Mouse (Mus musculus) cerebellum, adult 2 months (tissue): ENCODE data around the gene Enox1. TPM values are rescaled to one million over a fixed set of nuclear protein-coding genes. Genes with fewer than 3 reads are reported as not detected.

Source experiments
- DNase-seq, 2 experiments: peaks; one replicate each; pipeline ENCODE4 v3.0.0; 2021
- H3K27ac ChIP-seq: fragments of 200-500 bp; 2 replicates; pipeline ENCODE4 v1.5.1; 2012; ENCODE audit warnings: low read length, control low read depth, inconsistent platforms; ENCODE audit not compliant: insufficient read depth
- H3K27me3 ChIP-seq: fragments of 200-500 bp; 2 replicates; pipeline ENCODE4 v1.6.1; 2012; ENCODE audit warnings: inconsistent platforms, mild to moderate bottlenecking, low read length, moderate library complexity; ENCODE audit not compliant: control insufficient read depth, insufficient read depth
- H3K4me1 ChIP-seq: fragments of 200-500 bp; 2 replicates; pipeline ENCODE4 v1.6.1; 2011; ENCODE audit warnings: low read length; ENCODE audit not compliant: control insufficient read depth, insufficient read depth
- H3K4me3 ChIP-seq: fragments of 200-500 bp; replicated peaks from 2 replicates; pipeline ENCODE3; 2011; ENCODE audit warnings: mild to moderate bottlenecking, low read depth, low read length, control low read depth; ENCODE audit not compliant: insufficient read depth
- CTCF ChIP-seq: fragments of 200-500 bp; IDR thresholded peaks from 2 replicates; pipeline ENCODE4 v1.5.1; 2011; ENCODE audit warnings: low read depth, mild to moderate bottlenecking, control low read depth, low read length, moderate library complexity, borderline replicate concordance; ENCODE audit not compliant: insufficient read depth
- POLR2A ChIP-seq: fragments of 200-500 bp; IDR thresholded peaks from 2 replicates; pipeline ENCODE4 v1.6.1; 2011; ENCODE audit warnings: low read length, control low read depth, borderline replicate concordance; ENCODE audit not compliant: insufficient read depth
- WGBS: fragments of 180-500 bp; shearing (Covaris S2); methylation state at CpG from one replicate; pipeline ENCODE4 v1.1.7; 2018; 5-methylcytosine and 5-hydroxymethylcytosine counted together
- polyA plus RNA-seq: library from polyadenylated mRNA; depleted of rRNA; stranded (reverse); fragments of >200 nt; gene quantifications from 2 replicates; pipeline ENCODE4 v1.2.3, GENCODE M21; 2012

The Enox1 gene
- polyA plus RNA-seq, 1 experiment = 15.2 TPM

GRCm38 (mm10) chr14:77376731-77377130 lies 220.2 kb downstream of the Enox1 start:
- Histone ChIP-seq H3K4me1 (peaks cover 12% of the 10 kb centered on the region), H3K27ac (no peak overlapping the region), H3K27me3 (no peaks in the 10 kb centered on the region), H3K4me3 (no peak overlapping the region)
- 93% methylated on average over 7 of the region's 7 CpGs for WGBS
- DNase-seq = no peak
- TF ChIP-seq POLR2A = no peak
- no peak for TF ChIP-seq CTCF

GRCm38 (mm10) chr14:77377439-77377838 lies 220.9 kb downstream of the Enox1 start:
- no peak for DNase-seq
- Histone ChIP-seq H3K4me1 (peaks cover 12% of the 10 kb centered on the region), H3K27me3 (no peaks in the 10 kb centered on the region), H3K4me3 (no peak overlapping the region), H3K27ac (no peak overlapping the region)
- 86% methylated on average over 3 of the region's 3 CpGs for WGBS
- TF ChIP-seq POLR2A (no peak), CTCF (no peak)

- DNase-seq = no peak
- TF ChIP-seq POLR2A (no peak), CTCF (no peak)
- WGBS = 77% methylated on average over 5 of the region's 5 CpGs
- H3K4me1 ChIP-seq = peaks cover 12% of the 10 kb centered on the region
- H3K27me3 ChIP-seq = no peaks in the 10 kb centered on the region
- no peak overlapping the region for H3K27ac ChIP-seq
- no peak overlapping the region for H3K4me3 ChIP-seq
These were observed 221.3 kb downstream of the Enox1 start for GRCm38 (mm10) chr14:77377873-77378272.

GRCm38 (mm10) chr14:77381532-77381931 lies 225.0 kb downstream of the Enox1 start:
- H3K4me3 ChIP-seq = no peak overlapping the region
- WGBS = 72% methylated on average over 2 of the region's 2 CpGs
- no peak for DNase-seq
- no peak overlapping the region for H3K27ac ChIP-seq
- H3K27me3 ChIP-seq = no peaks in the 10 kb centered on the region
- H3K4me1 ChIP-seq = peaks cover 3% of the 10 kb centered on the region
- no peak for TF ChIP-seq CTCF
- TF ChIP-seq POLR2A = no peak

GRCm38 (mm10) chr14:77385621-77386020 lies 229.1 kb downstream of the Enox1 start:
- Histone ChIP-seq H3K4me1 (peaks cover 12% of the 10 kb centered on the region), H3K27ac (no peak overlapping the region), H3K27me3 (no peaks in the 10 kb centered on the region), H3K4me3 (no peak overlapping the region)
- WGBS = 68% methylated on average over 9 of the region's 9 CpGs
- no peak for DNase-seq
- TF ChIP-seq POLR2A = no peak
- no peak for TF ChIP-seq CTCF

- Histone ChIP-seq H3K27ac (no peak overlapping the region), H3K4me3 (no peak overlapping the region), H3K27me3 (no peaks in the 10 kb centered on the region), H3K4me1 (peaks cover 12% of the 10 kb centered on the region)
- peak; percentile 32 to 69 for DNase-seq
- TF ChIP-seq POLR2A = no peak
- TF ChIP-seq CTCF = no peak
- WGBS = 55% methylated on average over 2 of the region's 2 CpGs
These were observed 231.3 kb downstream of the Enox1 start for GRCm38 (mm10) chr14:77387877-77388276.

GRCm38 (mm10) chr14:77389276-77389675 lies 232.7 kb downstream of the Enox1 start:
- Histone ChIP-seq H3K27me3 (no peaks in the 10 kb centered on the region), H3K27ac (no peak overlapping the region), H3K4me3 (no peak overlapping the region), H3K4me1 (peaks cover 12% of the 10 kb centered on the region)
- 94% methylated on average over 5 of the region's 5 CpGs for WGBS
- DNase-seq = no peak
- TF ChIP-seq POLR2A (no peak), CTCF (no peak)

GRCm38 (mm10) chr14:77392476-77392875 lies 235.9 kb downstream of the Enox1 start:
- Histone ChIP-seq H3K4me1 (peaks cover 12% of the 10 kb centered on the region), H3K27me3 (no peaks in the 10 kb centered on the region), H3K27ac (no peak overlapping the region), H3K4me3 (no peak overlapping the region)
- no peak for TF ChIP-seq POLR2A
- no peak for TF ChIP-seq CTCF
- peak in 1 of 2 experiments; percentile 43 for DNase-seq
- WGBS = 93% methylated on average over 1 of the region's 1 CpGs
